Comparison of ENCODE assay signal across 19 mouse cellular contexts in the genomic region with DNA sequence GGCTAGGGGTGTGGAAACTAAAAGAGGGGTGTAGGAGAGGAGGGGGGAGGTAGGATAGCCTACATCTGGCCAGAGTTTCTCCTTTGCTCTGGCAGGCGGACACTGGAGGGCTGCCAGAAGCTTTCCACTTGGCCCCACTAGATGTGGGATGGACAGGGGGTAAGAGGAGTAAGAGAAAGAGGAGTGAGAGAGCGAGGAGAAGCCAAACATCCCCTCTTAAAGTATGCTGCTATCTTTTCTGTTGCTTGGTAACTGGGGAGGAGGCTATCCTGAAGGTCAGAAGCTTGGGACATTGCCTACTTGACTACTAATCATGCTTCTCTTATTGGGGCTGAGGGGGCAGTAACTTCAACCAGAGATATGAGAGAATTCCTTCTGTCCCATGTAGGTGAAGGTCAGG.
A peak's percentile ranks its signal among the peaks of the same experiment; 100 is the strongest.
DNase-seq lines count a peak whose midpoint lies in the region; ATAC-seq lines count a peak whose summit lies in the region.
"Had no signal": no experiment of that assay in that cellular context is flagged by ENCODE, and none has a peak within 500 bp of the region (broad histone marks: within the 10 kb centered on the region; RNA-seq: fewer than 3 reads in every experiment).

No protein-coding gene starts in this region.

- no peaks in the 10 kb centered on the region for H3K27me3 ChIP-seq in kidney, embryonic 14.5 days (ENCODE audit: control insufficient read depth, insufficient read depth, low read length)
- no peaks in the 10 kb centered on the region for H3K27me3 ChIP-seq in heart, embryonic 15.5 days
- H3K27me3 ChIP-seq in midbrain, embryonic 14.5 days (ENCODE audit: control insufficient read depth, insufficient read depth, low read length) = no peaks in the 10 kb centered on the region
- H3K27me3 ChIP-seq: forebrain, embryonic 13.5 days; megakaryocyte, embryonic 14.5 days had no signal

- peak; percentile 20; the same call in 1 of the 2 replicates for ATAC-seq in kidney, embryonic 14.5 days (ENCODE audit: low FRiP score, low TSS enrichment)
- ATAC-seq in heart, embryonic 15.5 days (replicated peaks; ENCODE audit: insufficient number of reproducible peaks, insufficient read depth, low FRiP score, low read depth) = 0 out of 2 replicates have a peak, but pooled peaks have one; percentile 43
- no peak for ATAC-seq in midbrain, embryonic 14.5 days (ENCODE audit: low FRiP score, low TSS enrichment)
- ATAC-seq: forebrain, embryonic 13.5 days; hindbrain, embryonic 16.5 days; midbrain, embryonic 16.5 days had no signal

- H3K27ac ChIP-seq in kidney, embryonic 14.5 days (ENCODE audit: low read depth, low read length) = no peak overlapping the region
- H3K27ac ChIP-seq in heart, embryonic 15.5 days = no peak overlapping the region
- no peak overlapping the region for H3K27ac ChIP-seq in midbrain, embryonic 14.5 days (replicated peaks; ENCODE audit: low read depth, low read length)
- H3K27ac ChIP-seq: forebrain, embryonic 13.5 days; liver, embryonic 14.5 days had no signal

- intact Hi-C loops in heart, postnatal 10 days (cut with DNase I) = no loop called here

- WGBS in kidney, embryonic 14.5 days = 54% methylated on average over 2 of the region's 2 CpGs
- 31% methylated on average over 2 of the region's 2 CpGs for WGBS in heart, embryonic 15.5 days
- WGBS in midbrain, embryonic 14.5 days = 68% methylated on average over 2 of the region's 2 CpGs

- DNase-seq in kidney, adult 11 months = no peak
- peak; percentile 2 to 5 for DNase-seq in heart, postnatal 10 days
- DNase-seq in ovary, postnatal 10 days (ENCODE audit: low spot score) = peak; percentile 2
- DNase-seq in midbrain, embryonic 14.5 days = no peak
- no peak for DNase-seq in thymus, postnatal 0 days (ENCODE audit: low spot score)
- DNase-seq: cerebellum, adult 9-11 months; gastrocnemius, postnatal 36 days; kidney, adult 18-20 months; kidney, postnatal 25 days; layer of hippocampus, adult 9-11 months; right cerebral cortex, postnatal 14 days; thymus, adult 2 months had no signal

- no peak overlapping the region for H3K4me3 ChIP-seq in kidney, embryonic 14.5 days (ENCODE audit: low read length)
- no peak overlapping the region for H3K4me3 ChIP-seq in heart, embryonic 15.5 days
- no peak overlapping the region for H3K4me3 ChIP-seq in midbrain, embryonic 14.5 days (replicated peaks; ENCODE audit: low read depth, low read length)
- H3K4me3 ChIP-seq: forebrain, embryonic 13.5 days; megakaryocyte, embryonic 14.5 days had no signal

- H3K4me2 ChIP-seq in kidney, embryonic 14.5 days (replicated peaks; ENCODE audit: low read depth, low read length) = no peak overlapping the region
- no peak overlapping the region for H3K4me2 ChIP-seq in heart, embryonic 15.5 days
- no peak overlapping the region for H3K4me2 ChIP-seq in midbrain, embryonic 14.5 days (ENCODE audit: low read length)
- H3K4me2 ChIP-seq: forebrain, embryonic 13.5 days had no signal

- no peak overlapping the region for H3K9ac ChIP-seq in kidney, embryonic 14.5 days (ENCODE audit: low read depth, low read length)
- H3K9ac ChIP-seq in heart, embryonic 15.5 days = no peak overlapping the region
- H3K9ac ChIP-seq in midbrain, embryonic 14.5 days (replicated peaks; ENCODE audit: low read length) = no peak overlapping the region
- H3K9ac ChIP-seq: forebrain, embryonic 13.5 days; liver, embryonic 14.5 days had no signal

- H3K36me3 ChIP-seq in kidney, embryonic 14.5 days (ENCODE audit: control insufficient read depth, insufficient read depth, low read length) = no peaks in the 10 kb centered on the region
- no peaks in the 10 kb centered on the region for H3K36me3 ChIP-seq in heart, embryonic 15.5 days
- no peaks in the 10 kb centered on the region for H3K36me3 ChIP-seq in midbrain, embryonic 14.5 days (ENCODE audit: control insufficient read depth, insufficient read depth, low read length)

- H3K4me1 ChIP-seq in kidney, embryonic 14.5 days (ENCODE audit: control insufficient read depth, insufficient read depth, low read length) = no peaks in the 10 kb centered on the region
- H3K4me1 ChIP-seq in heart, embryonic 15.5 days (replicated peaks) = no peaks in the 10 kb centered on the region
- H3K4me1 ChIP-seq in midbrain, embryonic 14.5 days (ENCODE audit: control insufficient read depth, insufficient read depth, low read length) = no peaks in the 10 kb centered on the region
- H3K4me1 ChIP-seq: forebrain, embryonic 13.5 days; megakaryocyte, embryonic 14.5 days had no signal

- no peaks in the 10 kb centered on the region for H3K9me3 ChIP-seq in kidney, embryonic 14.5 days (ENCODE audit: control insufficient read depth, low read length)
- H3K9me3 ChIP-seq in heart, embryonic 15.5 days (replicated peaks) = no peaks in the 10 kb centered on the region
- no peaks in the 10 kb centered on the region for H3K9me3 ChIP-seq in midbrain, embryonic 14.5 days (ENCODE audit: control insufficient read depth, low read length)
- H3K9me3 ChIP-seq: megakaryocyte, embryonic 14.5 days had no signal

Comparison
In these comparisons a context has a peak if more than half of its experiments do, and no peak if none do; other contexts are left out.
1. DNase-seq: peak in heart, postnatal 10 days (2 of 2) and ovary, postnatal 10 days (single experiment); none in kidney, adult 11 months (single experiment), midbrain, embryonic 14.5 days (single experiment) and thymus, postnatal 0 days (single experiment).